Comparison of ENCODE assay signal across 9 mouse cellular contexts in genomic region chr1:155040939-155041371, GRCm38 (mm10). TPM values are rescaled to one million over a fixed set of nuclear protein-coding genes. Genes with fewer than 3 reads are reported as not detected.
A peak's percentile ranks its signal among the peaks of the same experiment; 100 is the strongest.
DNase-seq lines count a peak whose midpoint lies in the region; ATAC-seq and TF ChIP-seq lines count a peak whose summit lies in the region.
"Had no signal": no experiment of that assay in that cellular context is flagged by ENCODE, and none has a peak within 500 bp of the region (broad histone marks: within the 10 kb centered on the region; RNA-seq: fewer than 3 reads in every experiment).

No protein-coding gene starts in this region.

- TF ChIP-seq CTCF in stomach, postnatal 0 days (IDR thresholded peaks at IDR 0.05; ENCODE audit: low read depth) = no peak

- 0 out of 2 replicates have a peak overlapping the region, but pooled peaks have one; percentile 35 for H3K27ac ChIP-seq in hindbrain, embryonic 13.5 days
- no peak overlapping the region for H3K27ac ChIP-seq in hindbrain, embryonic 12.5 days
- H3K27ac ChIP-seq in stomach, postnatal 0 days (replicated peaks) = peak overlapping the region; percentile 59
- no peak overlapping the region for H3K27ac ChIP-seq in midbrain, embryonic 16.5 days (ENCODE audit: low read length)

- 74% methylated on average over 1 of the region's 1 CpGs for WGBS in hindbrain, embryonic 13.5 days
- WGBS in hindbrain, embryonic 12.5 days = 71% methylated on average over 1 of the region's 1 CpGs
- 54% methylated on average over 1 of the region's 1 CpGs for WGBS in stomach, postnatal 0 days
- 81% methylated on average over 1 of the region's 1 CpGs for WGBS in midbrain, embryonic 16.5 days

- H3K4me3 ChIP-seq in hindbrain, embryonic 13.5 days = no peak overlapping the region
- no peak overlapping the region for H3K4me3 ChIP-seq in hindbrain, embryonic 12.5 days
- H3K4me3 ChIP-seq in stomach, postnatal 0 days (ENCODE audit: low read depth, low read length) = no peak overlapping the region
- no peak overlapping the region for H3K4me3 ChIP-seq in midbrain, embryonic 16.5 days (ENCODE audit: low read depth, low read length)

- no peaks in the 10 kb centered on the region for H3K36me3 ChIP-seq in hindbrain, embryonic 13.5 days
- no peaks in the 10 kb centered on the region for H3K36me3 ChIP-seq in hindbrain, embryonic 12.5 days
- no peaks in the 10 kb centered on the region for H3K36me3 ChIP-seq in stomach, postnatal 0 days (ENCODE audit: control insufficient read depth, insufficient read depth, low read length)
- H3K36me3 ChIP-seq in midbrain, embryonic 16.5 days (ENCODE audit: control insufficient read depth, insufficient read depth, low read length) = no peaks in the 10 kb centered on the region

- ATAC-seq in hindbrain, embryonic 13.5 days (ENCODE audit: low FRiP score) = no peak
- ATAC-seq in hindbrain, embryonic 12.5 days (ENCODE audit: low FRiP score) = no peak
- no peak for ATAC-seq in stomach, postnatal 0 days (ENCODE audit: low FRiP score, low TSS enrichment)
- ATAC-seq in midbrain, embryonic 16.5 days = no peak

- no peak overlapping the region for H3K9ac ChIP-seq in hindbrain, embryonic 13.5 days
- H3K9ac ChIP-seq in hindbrain, embryonic 12.5 days = no peak overlapping the region
- no peak overlapping the region for H3K9ac ChIP-seq in stomach, postnatal 0 days (ENCODE audit: low read length)
- no peak overlapping the region for H3K9ac ChIP-seq in midbrain, embryonic 16.5 days (ENCODE audit: low read depth, low read length)

- peak; percentile 51 for DNase-seq in thymus, postnatal 0 days (ENCODE audit: low spot score)
- DNase-seq in thymus, postnatal 36 days = no peak
- peak; percentile 63 for DNase-seq in induced T-regulatory cell, adult 2 months (ENCODE audit: low read depth)
- DNase-seq in stomach, postnatal 0 days (ENCODE audit: low spot score) = no peak
- DNase-seq in frontal cortex, adult 2 months (ENCODE audit: extremely low spot score in 1 of 2, low spot score in 1 of 2) = no peak
- DNase-seq: thymus, postnatal 4 days had no signal

- TF ChIP-seq EP300 in stomach, postnatal 0 days (optimal IDR thresholded peaks at IDR 0.05) = no peak

- no peaks in the 10 kb centered on the region for H3K9me3 ChIP-seq in hindbrain, embryonic 13.5 days
- no peaks in the 10 kb centered on the region for H3K9me3 ChIP-seq in hindbrain, embryonic 12.5 days (replicated peaks)
- no peaks in the 10 kb centered on the region for H3K9me3 ChIP-seq in stomach, postnatal 0 days (ENCODE audit: control insufficient read depth, low read length)
- H3K9me3 ChIP-seq in midbrain, embryonic 16.5 days (replicated peaks; ENCODE audit: control insufficient read depth, low read length, poor library complexity, severe bottlenecking) = no peaks in the 10 kb centered on the region

- H3K27me3 ChIP-seq in hindbrain, embryonic 13.5 days = no peaks in the 10 kb centered on the region
- no peaks in the 10 kb centered on the region for H3K27me3 ChIP-seq in hindbrain, embryonic 12.5 days
- H3K27me3 ChIP-seq in stomach, postnatal 0 days (ENCODE audit: control insufficient read depth, insufficient read depth, low read length) = no peaks in the 10 kb centered on the region
- no peaks in the 10 kb centered on the region for H3K27me3 ChIP-seq in midbrain, embryonic 16.5 days (ENCODE audit: control insufficient read depth, insufficient read depth, low read depth, low read length)

- no peak overlapping the region for H3K4me2 ChIP-seq in hindbrain, embryonic 13.5 days
- H3K4me2 ChIP-seq in hindbrain, embryonic 12.5 days (replicated peaks) = no peak overlapping the region
- H3K4me2 ChIP-seq in stomach, postnatal 0 days (replicated peaks; ENCODE audit: low read depth) = no peak overlapping the region
- no peak overlapping the region for H3K4me2 ChIP-seq in midbrain, embryonic 16.5 days (ENCODE audit: low read length)

- H3K4me1 ChIP-seq in hindbrain, embryonic 13.5 days (replicated peaks) = peaks cover 5% of the 10 kb centered on the region
- peaks cover 6% of the 10 kb centered on the region for H3K4me1 ChIP-seq in hindbrain, embryonic 12.5 days
- peaks cover 2% of the 10 kb centered on the region; the same call in 1 of the 2 replicates for H3K4me1 ChIP-seq in stomach, postnatal 0 days (replicated peaks; ENCODE audit: control insufficient read depth, insufficient read depth)
- no peaks in the 10 kb centered on the region; the same call in 1 of the 2 replicates for H3K4me1 ChIP-seq in midbrain, embryonic 16.5 days (ENCODE audit: control insufficient read depth, insufficient read depth, low read length)

RNA-seq across cellular contexts. Expression of gene Ier5, which starts 58.5 kb away (rescaled TPM):
- 5.5 and 8.8 TPM in 2 replicates for polyA plus RNA-seq in hindbrain, embryonic 13.5 days (2015; fragmentation: Nextera tagmentation; extraction: Ambion mirVana)
- 16.5 and 17.7 TPM in 2 replicates for polyA plus RNA-seq in hindbrain, embryonic 12.5 days (2016; fragmentation: Nextera tagmentation; extraction: Ambion mirVana)
- polyA plus RNA-seq in thymus, postnatal 0 days (2015; fragmentation: Nextera tagmentation; extraction: Ambion mirVana) = 6.4 and 10.8 TPM in 2 replicates
- polyA plus RNA-seq in stomach, postnatal 0 days (2015; fragmentation: Nextera tagmentation; extraction: Ambion mirVana) = 7.3 and 11.2 TPM in 2 replicates
- 4.8 and 4.9 TPM in 2 replicates for polyA plus RNA-seq in midbrain, embryonic 16.5 days (2015; fragmentation: Nextera tagmentation; extraction: Ambion mirVana)
- polyA plus RNA-seq in frontal cortex, adult 2 months (2012; rRNA removed) = 33.2 and 37.6 TPM in 2 replicates

Comparison
In these comparisons a context has a peak if more than half of its experiments do, and no peak if none do; other contexts are left out.
1. H3K27ac ChIP-seq: peak in hindbrain, embryonic 13.5 days (single experiment) and stomach, postnatal 0 days (single experiment); none in hindbrain, embryonic 12.5 days (single experiment) and midbrain, embryonic 16.5 days (single experiment).
2. DNase-seq: peak in thymus, postnatal 0 days (single experiment) and induced T-regulatory cell, adult 2 months (single experiment); none in thymus, postnatal 36 days (0 of 2), stomach, postnatal 0 days (single experiment) and frontal cortex, adult 2 months (0 of 2).